Mouse (Mus musculus): ENCODE data around the gene Olfr1390.

DNA sequence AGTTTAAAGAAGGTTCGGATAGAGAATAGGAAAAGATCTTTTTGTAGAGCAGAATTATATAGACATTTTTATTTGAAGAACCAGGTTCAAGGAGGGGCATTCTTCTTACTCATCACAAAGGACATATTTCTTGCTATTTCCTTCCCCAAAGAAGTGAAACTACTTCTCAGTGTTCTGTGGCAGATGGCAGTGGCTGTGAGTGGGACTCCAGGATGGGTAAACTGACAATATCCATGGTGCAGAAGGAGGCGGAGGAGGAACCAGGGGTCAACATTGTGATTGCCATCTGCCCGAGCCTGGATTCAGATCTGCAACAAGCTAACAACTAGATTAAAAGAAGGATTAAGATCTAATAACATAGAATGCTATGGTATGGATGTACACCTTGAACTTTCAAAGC, 8.3 kb upstream of the Olfr1390 start:
- no peak for TF ChIP-seq GATA1 (IDR thresholded peaks at IDR 0.05; ENCODE audit: borderline replicate concordance, low read length)
- TF ChIP-seq CTCF (IDR thresholded peaks at IDR 0.05; ENCODE audit: low read depth, low read length), result no peak
